Mouse (Mus musculus) small intestine, adult 2 months (tissue): Measurements from ENCODE around the gene Sf3b1.

Experiments
- CTCF ChIP-seq: fragments of 200-500 bp; IDR thresholded peaks from 2 replicates; pipeline ENCODE4 v1.5.1; 2012; ENCODE audit warnings: low read depth, mild to moderate bottlenecking, control low read depth, inconsistent platforms, low read length, moderate library complexity, mixed read lengths; ENCODE audit not compliant: insufficient replicate concordance, insufficient read length; ENCODE audit errors: extremely low read depth
- POLR2A ChIP-seq: fragments of 200-500 bp; IDR thresholded peaks from 2 replicates; pipeline ENCODE4 v1.6.1; 2012; ENCODE audit warnings: low read depth, mild to moderate bottlenecking, control low read depth, inconsistent platforms, low read length, moderate library complexity

GRCm38 (mm10) chr1:55021907-55022306 lies 5.4 kb downstream of the Sf3b1 start:
- TF ChIP-seq CTCF (no peak), POLR2A (no peak)
